Comparison of ENCODE assay signal across 8 mouse cellular contexts in the genomic region with DNA sequence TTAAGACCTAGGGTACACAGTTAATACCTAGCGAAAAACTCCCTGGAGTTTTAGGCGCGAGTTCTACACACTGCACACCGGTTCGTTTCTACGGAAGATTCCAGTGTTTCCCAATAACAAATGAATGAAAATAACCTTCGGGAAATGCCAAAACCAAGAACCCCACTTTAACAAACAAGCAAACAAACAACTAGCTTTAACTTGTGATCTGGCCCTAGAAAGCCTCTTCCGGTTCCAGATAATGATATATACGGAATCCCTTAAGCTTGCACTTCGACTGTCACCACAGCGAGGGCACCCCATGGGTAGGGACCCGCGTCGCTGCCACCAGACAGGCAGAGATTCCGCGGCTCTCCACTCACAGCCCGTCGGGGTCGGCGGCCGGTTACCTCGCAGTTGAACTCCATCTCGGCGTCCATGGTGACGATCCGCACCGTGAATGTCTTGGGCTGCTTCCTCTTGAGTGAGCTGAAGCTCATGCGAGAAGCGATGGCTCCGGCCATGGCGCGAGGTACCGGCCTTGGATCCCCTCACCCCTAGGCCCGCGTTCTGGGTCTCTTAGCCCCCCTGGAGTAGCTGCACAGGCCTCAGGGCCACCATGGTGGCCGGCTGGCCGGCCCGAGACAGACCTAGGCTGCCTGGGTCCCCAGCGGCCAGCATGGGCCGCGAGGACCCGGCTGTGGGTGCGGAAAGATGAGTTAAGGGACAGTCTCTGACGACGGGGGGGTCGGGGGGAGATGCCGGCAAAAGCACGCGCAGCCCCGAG. TPM values are rescaled to one million over a fixed set of nuclear protein-coding genes. Genes with fewer than 3 reads are reported as not detected.
DNase-seq lines count a peak whose midpoint lies in the region; ATAC-seq lines count a peak whose summit lies in the region.

No protein-coding gene starts in this region.

- peaks cover 16% of the 10 kb centered on the region for H3K4me1 ChIP-seq in limb, embryonic 12.5 days (replicated peaks)
- H3K4me1 ChIP-seq in midbrain, embryonic 11.5 days (ENCODE audit: control insufficient read depth, insufficient read depth, low read length): peaks cover 7% of the 10 kb centered on the region

- H3K4me2 ChIP-seq in limb, embryonic 12.5 days: peak overlapping the region; percentile 72
- H3K4me2 ChIP-seq in midbrain, embryonic 11.5 days: peak overlapping the region; percentile 54

- H3K27ac ChIP-seq in limb, embryonic 12.5 days: peak overlapping the region; percentile 79
- peak overlapping the region; percentile 55; the same call in 1 of the 2 replicates for H3K27ac ChIP-seq in midbrain, embryonic 11.5 days (ENCODE audit: low read depth, low read length)

- WGBS in limb, embryonic 12.5 days: under 1% methylated on average over 50 of the region's 50 CpGs
- under 1% methylated on average over 50 of the region's 50 CpGs for WGBS in midbrain, embryonic 11.5 days

- peak overlapping the region; percentile 98 for H3K4me3 ChIP-seq in limb, embryonic 12.5 days (replicated peaks)
- H3K4me3 ChIP-seq in midbrain, embryonic 11.5 days (ENCODE audit: low read depth, low read length): peak overlapping the region; percentile 88

- H3K27me3 ChIP-seq in limb, embryonic 12.5 days: no peaks in the 10 kb centered on the region
- no peaks in the 10 kb centered on the region for H3K27me3 ChIP-seq in midbrain, embryonic 11.5 days (ENCODE audit: control insufficient read depth, insufficient read depth, low read length)

- peak overlapping the region; percentile 96 for H3K9ac ChIP-seq in limb, embryonic 12.5 days (replicated peaks)
- H3K9ac ChIP-seq in midbrain, embryonic 11.5 days (ENCODE audit: low read length): peak overlapping the region; percentile 93

- no peaks in the 10 kb centered on the region for H3K9me3 ChIP-seq in limb, embryonic 12.5 days
- H3K9me3 ChIP-seq in midbrain, embryonic 11.5 days (ENCODE audit: control insufficient read depth, low read length): no peaks in the 10 kb centered on the region

- peak; percentile 61 for DNase-seq in embryo, embryonic 10 days (ENCODE audit: low spot score)
- DNase-seq in embryo, embryonic 9.5 days (ENCODE audit: extremely low spot score): no peak
- peak; percentile 53 for DNase-seq in c-Kit-positive CD71-positive TER-119-positive erythroid progenitor cells, embryonic 14.5 days (ENCODE audit: low spot score)
- DNase-seq in frontal cortex, adult 2 months (ENCODE audit: extremely low spot score in 1 of 2, low spot score in 1 of 2): peak; percentile 15 to 29
- DNase-seq in induced T-regulatory cell, adult 2 months (ENCODE audit: low read depth): peak; percentile 76
- peak; percentile 98 for DNase-seq in midbrain, embryonic 11.5 days (ENCODE audit: low spot score, missing footprints)
- peak; percentile 68 for DNase-seq in spleen, postnatal 10 days (ENCODE audit: low spot score in 2 of 2)

- ATAC-seq in limb, embryonic 12.5 days (ENCODE audit: insufficient number of reproducible peaks, insufficient read depth, low FRiP score, low TSS enrichment, low read depth): peak; percentile 47
- no peak; the same call in none of the 2 replicates for ATAC-seq in midbrain, embryonic 11.5 days (ENCODE audit: low FRiP score)

- no peaks in the 10 kb centered on the region for H3K36me3 ChIP-seq in limb, embryonic 12.5 days
- H3K36me3 ChIP-seq in midbrain, embryonic 11.5 days (ENCODE audit: control insufficient read depth, insufficient read depth, low read length): no peaks in the 10 kb centered on the region

RNA-seq across cellular contexts. Expression of a gene that starts 0.7 kb away (rescaled TPM):
- 67.6 and 67.9 TPM in 2 replicates for polyA plus RNA-seq in frontal cortex, adult 2 months (2012; rRNA removed)
- 59.8 and 68.0 TPM in 2 replicates for polyA plus RNA-seq in limb, embryonic 12.5 days (2016; fragmentation: Nextera tagmentation; extraction: Ambion mirVana)
- polyA plus RNA-seq in midbrain, embryonic 11.5 days (2014; fragmentation: Nextera tagmentation; extraction: Ambion mirVana): 46.9 and 51.0 TPM in 2 replicates

RNA-seq across cellular contexts. Expression of a gene that starts 25.1 kb away (rescaled TPM):
- polyA plus RNA-seq in frontal cortex, adult 2 months (2012; rRNA removed): 74.8 and 76.4 TPM in 2 replicates
- 85.8 and 87.1 TPM in 2 replicates for polyA plus RNA-seq in limb, embryonic 12.5 days (2016; fragmentation: Nextera tagmentation; extraction: Ambion mirVana)
- polyA plus RNA-seq in midbrain, embryonic 11.5 days (2014; fragmentation: Nextera tagmentation; extraction: Ambion mirVana): 75.4 and 79.1 TPM in 2 replicates

RNA-seq across cellular contexts. Expression of a gene that starts 46.5 kb away (rescaled TPM):
- 42.0 and 45.4 TPM in 2 replicates for polyA plus RNA-seq in frontal cortex, adult 2 months (2012; rRNA removed)
- polyA plus RNA-seq in limb, embryonic 12.5 days (2016; fragmentation: Nextera tagmentation; extraction: Ambion mirVana): 40.3 and 44.3 TPM in 2 replicates
- polyA plus RNA-seq in midbrain, embryonic 11.5 days (2014; fragmentation: Nextera tagmentation; extraction: Ambion mirVana): 61.2 and 65.5 TPM in 2 replicates
